Mouse (Mus musculus) bone marrow macrophage, adult 2 months (primary cell): Measurements from ENCODE around the gene Tldc1.

Experiments used
- CTCF ChIP-seq: IDR thresholded peaks from 2 replicates; pipeline ENCODE4 v1.5.1; 2012; ENCODE audit warnings: low read depth, mild to moderate bottlenecking, low read length, moderate library complexity
- POLR2A ChIP-seq: IDR thresholded peaks from 2 replicates; pipeline ENCODE4 v1.6.1; 2012; ENCODE audit warnings: mild to moderate bottlenecking, low read depth, low read length, borderline replicate concordance

DNA sequence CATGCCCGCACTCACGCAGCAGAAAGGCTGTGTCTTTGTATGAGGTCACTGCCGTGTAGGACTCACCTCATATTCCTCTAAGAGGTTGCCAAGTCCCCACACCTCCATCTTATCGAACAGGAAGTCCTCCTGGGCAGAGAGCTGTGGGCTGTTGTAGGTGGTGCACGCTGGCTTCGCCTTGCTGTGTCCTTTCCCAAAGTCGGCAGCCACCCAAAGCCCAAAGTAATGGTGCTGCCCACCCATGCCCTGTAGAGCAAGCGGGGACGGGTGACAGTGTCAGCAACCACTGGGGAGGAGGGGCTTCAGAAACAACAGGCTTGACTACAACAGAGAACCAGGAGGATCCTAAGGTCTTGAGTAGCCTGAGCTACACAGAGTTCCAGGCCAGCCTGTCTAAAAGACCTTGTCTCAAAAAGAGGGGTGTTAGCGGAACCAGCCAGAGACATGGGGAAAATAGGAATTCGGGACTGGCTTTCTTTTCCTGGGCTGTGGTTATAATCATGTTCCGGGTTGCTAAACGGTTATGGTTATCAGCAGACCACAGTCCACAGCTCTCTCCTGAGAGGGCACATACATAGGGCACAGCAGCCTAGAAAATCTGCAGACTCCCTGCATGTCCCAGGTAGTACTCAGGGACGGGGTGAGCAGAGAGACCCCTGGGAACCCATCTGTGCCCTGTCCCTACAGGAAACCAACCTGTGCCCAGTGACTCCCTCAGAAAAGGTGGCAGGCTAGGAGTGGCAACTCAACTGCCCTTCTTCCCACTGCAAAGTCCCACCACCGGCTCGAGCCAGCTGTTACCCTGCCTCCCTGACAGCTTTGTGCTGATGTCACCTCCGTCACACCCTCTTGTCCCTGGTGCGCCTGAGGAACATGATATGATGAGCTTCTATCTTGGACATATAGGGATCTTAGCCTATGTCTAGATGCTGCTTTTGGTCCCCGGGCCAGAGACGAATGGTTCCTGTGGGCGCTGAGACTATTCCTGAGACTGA is 15.7 kb downstream of the Tldc1 start:
- TF ChIP-seq CTCF (no peak), POLR2A (no peak)
